In the genomic region with DNA sequence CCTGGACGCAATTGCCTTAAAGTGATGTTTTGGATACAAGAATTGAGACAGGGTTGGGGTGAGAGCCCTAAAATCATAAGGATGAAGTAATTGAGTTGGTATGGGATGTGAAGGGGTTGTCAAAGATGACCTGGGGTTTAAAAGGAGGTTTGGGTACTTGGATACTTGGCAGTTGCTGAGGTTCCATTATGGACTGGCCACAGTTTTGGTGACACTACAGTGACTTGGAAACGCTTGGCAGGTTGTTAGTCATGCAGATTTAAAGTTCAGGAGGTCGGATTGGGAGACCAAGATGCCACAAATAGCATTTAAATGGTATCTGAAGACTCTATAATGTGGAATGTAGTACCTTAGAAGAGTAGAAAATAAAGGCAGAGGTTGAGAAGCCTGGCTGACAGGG, we compare ENCODE assay signal across 8 mouse cellular contexts. TPM values are rescaled to one million over a fixed set of nuclear protein-coding genes. Genes with fewer than 3 reads are reported as not detected.
DNase-seq lines count a peak whose midpoint lies in the region; ATAC-seq and TF ChIP-seq lines count a peak whose summit lies in the region.

No protein-coding gene starts in this region.

- H3K36me3 ChIP-seq in heart, embryonic 14.5 days (ENCODE audit: control insufficient read depth, insufficient read depth, low read length) = peaks cover 57% of the 10 kb centered on the region
- peaks cover 2% of the 10 kb centered on the region; the same call in 1 of the 2 replicates for H3K36me3 ChIP-seq in hindbrain, embryonic 11.5 days (ENCODE audit: control insufficient read depth, insufficient read depth, low read length)
- peaks cover 54% of the 10 kb centered on the region for H3K36me3 ChIP-seq in midbrain, embryonic 12.5 days

- WGBS in heart, embryonic 14.5 days = 7% methylated on average over 3 of the region's 3 CpGs
- 33% methylated on average over 3 of the region's 3 CpGs for WGBS in bone marrow, adult 2 months
- 32% methylated on average over 3 of the region's 3 CpGs for WGBS in hindbrain, embryonic 11.5 days
- WGBS in midbrain, embryonic 12.5 days = 25% methylated on average over 3 of the region's 3 CpGs

- no peaks in the 10 kb centered on the region for H3K9me3 ChIP-seq in heart, embryonic 14.5 days (ENCODE audit: control insufficient read depth, low read length)
- no peaks in the 10 kb centered on the region for H3K9me3 ChIP-seq in hindbrain, embryonic 11.5 days (ENCODE audit: control insufficient read depth, low read length)
- no peaks in the 10 kb centered on the region for H3K9me3 ChIP-seq in midbrain, embryonic 12.5 days

- no peak for DNase-seq in heart, postnatal 4 days
- DNase-seq in hindbrain, embryonic 11.5 days (ENCODE audit: low spot score) = no peak
- no peak for DNase-seq in adipocyte (ENCODE audit: low spot score)
- DNase-seq in thymus, postnatal 4 days = no peak

- peak overlapping the region; percentile 94 for H3K4me2 ChIP-seq in heart, embryonic 14.5 days (ENCODE audit: low read length)
- H3K4me2 ChIP-seq in hindbrain, embryonic 11.5 days (replicated peaks; ENCODE audit: low read depth, low read length) = peak overlapping the region; percentile 61
- peak overlapping the region; percentile 72 for H3K4me2 ChIP-seq in midbrain, embryonic 12.5 days (replicated peaks)

- ATAC-seq in heart, embryonic 14.5 days (ENCODE audit: insufficient number of reproducible peaks, insufficient read depth, low FRiP score, low read depth) = no peak
- no peak for ATAC-seq in hindbrain, embryonic 11.5 days (ENCODE audit: low FRiP score)
- ATAC-seq in midbrain, embryonic 12.5 days (ENCODE audit: low FRiP score, low read depth) = no peak
- no peak for ATAC-seq in granulocyte monocyte progenitor cell, adult 5-6 weeks (replicated peaks; ENCODE audit: poor library complexity, severe bottlenecking)

- H3K27me3 ChIP-seq in heart, embryonic 14.5 days (ENCODE audit: control insufficient read depth, insufficient read depth, low read length) = no peaks in the 10 kb centered on the region
- no peaks in the 10 kb centered on the region for H3K27me3 ChIP-seq in hindbrain, embryonic 11.5 days (ENCODE audit: control insufficient read depth, insufficient read depth, low read length)
- no peaks in the 10 kb centered on the region for H3K27me3 ChIP-seq in midbrain, embryonic 12.5 days

- peaks cover 7 to 29% of the 10 kb centered on the region in 2 experiments for H3K4me1 ChIP-seq in heart, embryonic 14.5 days (ENCODE audit: control insufficient read depth in 2 of 2, insufficient read depth in 2 of 2, low read length in 2 of 2)
- no peaks in the 10 kb centered on the region; the same call in 1 of the 2 replicates for H3K4me1 ChIP-seq in bone marrow, adult 2 months (ENCODE audit: control insufficient read depth, insufficient read depth, low read length)
- H3K4me1 ChIP-seq in hindbrain, embryonic 11.5 days (replicated peaks; ENCODE audit: control insufficient read depth, insufficient read depth, low read length) = peaks cover 4% of the 10 kb centered on the region; the same call in 1 of the 2 replicates
- peaks cover 25% of the 10 kb centered on the region for H3K4me1 ChIP-seq in midbrain, embryonic 12.5 days

- no peak for TF ChIP-seq CTCF in bone marrow, adult 2 months (IDR thresholded peaks at IDR 0.05; ENCODE audit: control insufficient read depth, insufficient read depth, low read length)

- peak overlapping the region; percentile 88 to 97 for H3K27ac ChIP-seq in heart, embryonic 14.5 days (replicated peaks in 1 of 2; ENCODE audit: control insufficient read depth in 1 of 2, insufficient read depth in 1 of 2, low read depth in 2 of 2, low read length in 2 of 2)
- no peak overlapping the region for H3K27ac ChIP-seq in bone marrow, adult 2 months (ENCODE audit: control insufficient read depth, insufficient read depth, low read depth, low read length, poor library complexity)
- no peak overlapping the region for H3K27ac ChIP-seq in hindbrain, embryonic 11.5 days (ENCODE audit: low read depth, low read length)
- H3K27ac ChIP-seq in midbrain, embryonic 12.5 days (replicated peaks) = no peak overlapping the region

- peak overlapping the region; percentile 91 to 98 for H3K4me3 ChIP-seq in heart, embryonic 14.5 days (ENCODE audit: control insufficient read depth in 1 of 2, insufficient read depth in 1 of 2, low read depth in 1 of 2, low read length in 2 of 2)
- H3K4me3 ChIP-seq in bone marrow, adult 2 months (replicated peaks; ENCODE audit: control insufficient read depth, low read depth, low read length) = peak overlapping the region; percentile 96
- H3K4me3 ChIP-seq in hindbrain, embryonic 11.5 days (ENCODE audit: low read depth, low read length) = peak overlapping the region; percentile 73
- peak overlapping the region; percentile 82 for H3K4me3 ChIP-seq in midbrain, embryonic 12.5 days

- H3K9ac ChIP-seq in heart, embryonic 14.5 days (ENCODE audit: low read length) = peak overlapping the region; percentile 98
- H3K9ac ChIP-seq in hindbrain, embryonic 11.5 days (ENCODE audit: low read depth, low read length) = peak overlapping the region; percentile 90
- peak overlapping the region; percentile 90; the same call in 1 of the 2 replicates for H3K9ac ChIP-seq in midbrain, embryonic 12.5 days (replicated peaks)

- no peak for TF ChIP-seq POLR2A in bone marrow, adult 2 months (IDR thresholded peaks at IDR 0.05; ENCODE audit: borderline replicate concordance, control insufficient read depth, low read depth, low read length)

RNA-seq across cellular contexts. Expression of a gene that starts 0.5 kb away (rescaled TPM):
- polyA plus RNA-seq in heart, embryonic 14.5 days (2014; fragmentation: Nextera tagmentation; extraction: Ambion mirVana) = 19.6 and 22.4 TPM in 2 replicates
- 10 to 100 TPM; 15.1 to 17.8 TPM for total RNA-seq in heart, postnatal 4 days (2021)
- polyA plus RNA-seq in bone marrow, adult 2 months (2011; ENCODE audit: insufficient read depth, insufficient read length, low replicate concordance, missing spikeins) = 19.1 and 26.7 TPM in 2 replicates
- 33.1 and 44.1 TPM in 2 replicates for polyA plus RNA-seq in hindbrain, embryonic 11.5 days (2014; fragmentation: Nextera tagmentation; extraction: Ambion mirVana)
- polyA plus RNA-seq in midbrain, embryonic 12.5 days (2016; fragmentation: Nextera tagmentation; extraction: Ambion mirVana) = 40.1 and 41.7 TPM in 2 replicates
- 35.7 and 68.6 TPM in 2 replicates for total RNA-seq in granulocyte monocyte progenitor cell, adult 5-6 weeks (2014; fragmentation: Nextera tagmentation)
- 35.7 and 40.9 TPM in 2 replicates for total RNA-seq in granulocyte monocyte progenitor cell, adult 5-6 weeks (2017)

RNA-seq across cellular contexts. Expression of a gene that starts 1.3 kb away (rescaled TPM):
- polyA plus RNA-seq in heart, embryonic 14.5 days (2014; fragmentation: Nextera tagmentation; extraction: Ambion mirVana) = 401 and 404 TPM in 2 replicates
- total RNA-seq in heart, postnatal 4 days (2021) = 100 to 1,000 TPM; 214 to 215 TPM
- polyA plus RNA-seq in bone marrow, adult 2 months (2011; ENCODE audit: insufficient read depth, insufficient read length, low replicate concordance, missing spikeins) = 79.3 and 114 TPM in 2 replicates
- 252 and 264 TPM in 2 replicates for polyA plus RNA-seq in hindbrain, embryonic 11.5 days (2014; fragmentation: Nextera tagmentation; extraction: Ambion mirVana)
- 200 and 212 TPM in 2 replicates for polyA plus RNA-seq in midbrain, embryonic 12.5 days (2016; fragmentation: Nextera tagmentation; extraction: Ambion mirVana)
- total RNA-seq in granulocyte monocyte progenitor cell, adult 5-6 weeks (2014; fragmentation: Nextera tagmentation) = 167 and 168 TPM in 2 replicates
- total RNA-seq in granulocyte monocyte progenitor cell, adult 5-6 weeks (2017) = 81.6 and 87.8 TPM in 2 replicates

RNA-seq across cellular contexts. Expression of a gene that starts 6.5 kb away (rescaled TPM):
- 135 and 159 TPM in 2 replicates for polyA plus RNA-seq in heart, embryonic 14.5 days (2014; fragmentation: Nextera tagmentation; extraction: Ambion mirVana)
- 100 to 1,000 TPM; 122 to 125 TPM for total RNA-seq in heart, postnatal 4 days (2021)
- polyA plus RNA-seq in bone marrow, adult 2 months (2011; ENCODE audit: insufficient read depth, insufficient read length, low replicate concordance, missing spikeins) = 152 and 185 TPM in 2 replicates
- polyA plus RNA-seq in hindbrain, embryonic 11.5 days (2014; fragmentation: Nextera tagmentation; extraction: Ambion mirVana) = 175 and 191 TPM in 2 replicates
- 164 and 185 TPM in 2 replicates for polyA plus RNA-seq in midbrain, embryonic 12.5 days (2016; fragmentation: Nextera tagmentation; extraction: Ambion mirVana)
- total RNA-seq in granulocyte monocyte progenitor cell, adult 5-6 weeks (2014; fragmentation: Nextera tagmentation) = 221 and 237 TPM in 2 replicates
- 207 and 251 TPM in 2 replicates for total RNA-seq in granulocyte monocyte progenitor cell, adult 5-6 weeks (2017)

RNA-seq across cellular contexts. Expression of a gene that starts 14.4 kb away (rescaled TPM):
- polyA plus RNA-seq in heart, embryonic 14.5 days (2014; fragmentation: Nextera tagmentation; extraction: Ambion mirVana) = 89.2 and 104 TPM in 2 replicates
- 10 to 100 TPM; 40.5 to 42.2 TPM for total RNA-seq in heart, postnatal 4 days (2021)
- 13.8 and 20.0 TPM in 2 replicates for polyA plus RNA-seq in bone marrow, adult 2 months (2011; ENCODE audit: insufficient read depth, insufficient read length, low replicate concordance, missing spikeins)
- 43.3 and 51.5 TPM in 2 replicates for polyA plus RNA-seq in hindbrain, embryonic 11.5 days (2014; fragmentation: Nextera tagmentation; extraction: Ambion mirVana)
- polyA plus RNA-seq in midbrain, embryonic 12.5 days (2016; fragmentation: Nextera tagmentation; extraction: Ambion mirVana) = 44.4 and 56.7 TPM in 2 replicates
- 46.8 and 52.4 TPM in 2 replicates for total RNA-seq in granulocyte monocyte progenitor cell, adult 5-6 weeks (2014; fragmentation: Nextera tagmentation)
- 18.5 and 26.1 TPM in 2 replicates for total RNA-seq in granulocyte monocyte progenitor cell, adult 5-6 weeks (2017)

RNA-seq across cellular contexts. Expression of a gene that starts 49.8 kb away (rescaled TPM):
- polyA plus RNA-seq in heart, embryonic 14.5 days (2014; fragmentation: Nextera tagmentation; extraction: Ambion mirVana) = 7.7 and 8.3 TPM in 2 replicates
- 10 to 100 TPM; 36.3 to 40.0 TPM for total RNA-seq in heart, postnatal 4 days (2021)
- 0.17 and 0.49 TPM in 2 replicates for polyA plus RNA-seq in bone marrow, adult 2 months (2011; ENCODE audit: insufficient read depth, insufficient read length, low replicate concordance, missing spikeins)
- polyA plus RNA-seq in hindbrain, embryonic 11.5 days (2014; fragmentation: Nextera tagmentation; extraction: Ambion mirVana) = 15.0 and 17.7 TPM in 2 replicates
- polyA plus RNA-seq in midbrain, embryonic 12.5 days (2016; fragmentation: Nextera tagmentation; extraction: Ambion mirVana) = 22.0 and 23.9 TPM in 2 replicates
- not detected in 2 replicates for total RNA-seq in granulocyte monocyte progenitor cell, adult 5-6 weeks (2014; fragmentation: Nextera tagmentation)
- total RNA-seq in granulocyte monocyte progenitor cell, adult 5-6 weeks (2017) = not detected in 2 replicates

Comparison
In these comparisons a context has a peak if more than half of its experiments do, and no peak if none do; other contexts are left out.
1. H3K27ac ChIP-seq: peak in heart, embryonic 14.5 days (2 of 2); none in bone marrow, adult 2 months (single experiment), hindbrain, embryonic 11.5 days (single experiment) and midbrain, embryonic 12.5 days (single experiment).
2. Peak in every context shown above with its lines, with median percentiles within 50 percentile points of each other: H3K4me2 ChIP-seq, H3K4me3 ChIP-seq and H3K9ac ChIP-seq.